In the genomic region with DNA sequence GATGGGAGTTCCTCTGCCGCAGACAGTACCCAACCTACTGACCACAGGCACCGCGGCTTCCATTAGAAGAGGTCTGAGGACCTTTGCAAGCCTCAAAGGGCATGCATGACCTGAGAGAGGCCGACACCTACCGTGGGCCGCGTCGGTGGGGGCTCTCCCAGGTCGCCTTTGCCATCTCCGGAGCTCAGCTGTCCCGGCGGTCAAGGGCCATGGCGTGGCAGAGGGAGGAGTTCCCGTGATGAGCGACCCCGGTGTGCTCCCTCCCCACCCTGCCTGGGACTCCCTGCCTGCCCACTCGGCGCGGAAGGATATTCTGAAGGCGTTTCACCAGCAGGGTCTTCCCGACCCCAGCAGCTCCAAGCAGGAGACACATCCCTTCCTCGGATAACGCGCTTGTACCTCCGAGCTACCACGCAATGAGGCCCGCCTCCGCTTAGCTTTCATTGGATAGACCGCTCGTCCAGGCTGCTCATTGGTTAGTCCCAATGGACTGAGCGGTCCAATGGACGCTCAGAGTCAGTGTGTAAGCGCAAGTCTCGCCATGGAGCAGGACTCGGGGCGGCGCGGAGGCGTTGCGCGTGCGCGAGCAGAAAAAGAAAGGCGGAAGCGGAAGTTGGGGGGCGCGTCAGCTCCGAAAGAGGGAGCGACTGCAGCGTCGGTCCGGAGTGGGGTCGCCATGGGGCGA, we compare ENCODE assay signal across 8 mouse cellular contexts. TPM values are rescaled to one million over a fixed set of nuclear protein-coding genes. Genes with fewer than 3 reads are reported as not detected.
DNase-seq lines count a peak whose midpoint lies in the region; ATAC-seq lines count a peak whose summit lies in the region.

Gene Arl16 (minus strand): TSS at position 557 of the 685 bp plus-strand sequence.

- WGBS in intestine, embryonic 14.5 days = under 1% methylated on average over 54 of the region's 54 CpGs

- intact Hi-C loops in left cerebral cortex, postnatal 14 days (cut with DNase I) = no loop called here

- H3K4me2 ChIP-seq in intestine, embryonic 14.5 days (ENCODE audit: low read length) = peak within 1 kb of the TSS; percentile 97

- peak within 1 kb of the TSS; percentile 83 for H3K9ac ChIP-seq in intestine, embryonic 14.5 days (ENCODE audit: low read length)

- peaks cover 48% of the 10 kb centered on the region for H3K36me3 ChIP-seq in intestine, embryonic 14.5 days (ENCODE audit: control insufficient read depth, insufficient read depth, low read length)

- ATAC-seq in intestine, embryonic 14.5 days (replicated peaks; ENCODE audit: low FRiP score, low TSS enrichment, low read depth) = peak; percentile 99

- no peaks in the 10 kb centered on the region for H3K9me3 ChIP-seq in intestine, embryonic 14.5 days (ENCODE audit: control insufficient read depth, low read length)

- H3K27ac ChIP-seq in intestine, embryonic 14.5 days (ENCODE audit: low read depth) = peak within 1 kb of the TSS; percentile 64

- H3K4me3 ChIP-seq in intestine, embryonic 14.5 days (ENCODE audit: low read depth, low read length) = peak within 1 kb of the TSS; percentile 100

- DNase-seq in adrenal gland, adult 18-20 months (ENCODE audit: low spot score in 2 of 2) = peak; percentile 89 to 91
- peak; percentile 99 for DNase-seq in embryo, embryonic 11 days
- DNase-seq in gastrocnemius, postnatal 25 days = peak; percentile 92
- peak; percentile 97 for DNase-seq in intestine, embryonic 14.5 days (ENCODE audit: low spot score)
- peak; percentile 96 to 97 for DNase-seq in left cerebral cortex, postnatal 14 days (ENCODE audit: low spot score in 2 of 2)
- DNase-seq in mesoderm, embryonic 11.5 days (ENCODE audit: low read depth, low spot score) = peak; percentile 99
- DNase-seq in right cerebral cortex, postnatal 36 days (ENCODE audit: low spot score in 2 of 2) = peak; percentile 94 to 96
- DNase-seq in yolk sac, embryonic 10.5 days (ENCODE audit: low spot score) = peak; percentile 98

- no peaks in the 10 kb centered on the region for H3K27me3 ChIP-seq in intestine, embryonic 14.5 days (replicated peaks; ENCODE audit: control insufficient read depth, insufficient read depth, low read length)

- H3K4me1 ChIP-seq in intestine, embryonic 14.5 days (replicated peaks; ENCODE audit: control insufficient read depth, insufficient read depth, low read length) = peaks cover 18% of the 10 kb centered on the region

RNA-seq across cellular contexts. Expression of gene Arl16, which starts in this region (rescaled TPM):
- 10 to 100 TPM; 21.5 to 22.3 TPM for total RNA-seq in adrenal gland, adult 18-20 months (2021)
- 1 to 10 TPM; 5.2 to 9.1 TPM for total RNA-seq in gastrocnemius, postnatal 25 days (2021)
- polyA plus RNA-seq in intestine, embryonic 14.5 days (2014; fragmentation: Nextera tagmentation; extraction: Ambion mirVana) = 46.0 and 46.8 TPM in 2 replicates
- total RNA-seq in left cerebral cortex, postnatal 14 days (2021) = 10 to 100 TPM; 59.5 to 60.1 TPM

Comparison
In these comparisons a context has a peak if more than half of its experiments do, and no peak if none do; other contexts are left out.
1. Peak in every context shown above with its lines: DNase-seq, ATAC-seq, H3K4me3 ChIP-seq and H3K27ac ChIP-seq.